Mouse (Mus musculus): ENCODE results near the gene Rbm26. TPM values are rescaled to one million over a fixed set of nuclear protein-coding genes. Genes with fewer than 3 reads are reported as not detected.

Rbm26 gene
- 10 to 100 TPM; 21.4 to 21.6 TPM for total RNA-seq (2021)

DNA sequence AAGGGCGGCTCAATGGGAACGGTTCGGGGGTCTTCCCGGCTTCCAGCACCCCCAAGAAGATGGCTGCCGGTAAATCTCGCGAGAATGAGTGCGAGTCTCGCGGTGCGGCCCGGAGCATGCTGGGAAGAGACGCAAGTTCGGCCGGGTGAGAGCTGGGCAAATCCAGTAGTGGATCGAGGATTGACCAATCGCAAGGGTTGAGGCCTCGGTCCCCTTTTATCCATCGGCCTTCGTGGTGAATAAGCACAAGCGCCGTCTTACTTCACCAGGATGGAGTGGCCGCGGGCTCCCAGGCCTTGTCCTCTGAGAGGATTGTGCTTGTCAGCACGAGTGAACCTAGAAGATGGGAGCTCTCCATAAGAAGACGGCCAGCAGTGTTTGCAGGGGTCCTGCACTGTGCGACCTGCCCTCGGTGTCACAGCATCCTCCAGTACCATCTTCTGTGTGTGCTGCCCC is at the start of gene Rbm26:
Gene Rbm26 (minus strand): TSS at position 90 of the 456 bp plus-strand sequence.
- intact Hi-C loops (cut with DNase I): loop anchor here (2.0 to 10.0 kb wide), 2 partner anchors 84 to 718 kb away; partner anchors contain the start of gene Spry2
- DNase-seq (ENCODE audit: low spot score): peak; percentile 93

GRCm38 (mm10) chr14:105225790-105226189 is 48.7 kb upstream of the Rbm26 start:
- DNase-seq (ENCODE audit: low spot score): no peak

GRCm38 (mm10) chr14:105222240-105222639 is 45.1 kb upstream of the Rbm26 start:
- DNase-seq (ENCODE audit: low spot score): no peak
- intact Hi-C loops (cut with DNase I): no loop called here

More at GRCm38 (mm10) chr14:105225790-105226189, 48.7 kb upstream of the Rbm26 start:
- intact Hi-C loops (cut with DNase I): no loop called here

DNA sequence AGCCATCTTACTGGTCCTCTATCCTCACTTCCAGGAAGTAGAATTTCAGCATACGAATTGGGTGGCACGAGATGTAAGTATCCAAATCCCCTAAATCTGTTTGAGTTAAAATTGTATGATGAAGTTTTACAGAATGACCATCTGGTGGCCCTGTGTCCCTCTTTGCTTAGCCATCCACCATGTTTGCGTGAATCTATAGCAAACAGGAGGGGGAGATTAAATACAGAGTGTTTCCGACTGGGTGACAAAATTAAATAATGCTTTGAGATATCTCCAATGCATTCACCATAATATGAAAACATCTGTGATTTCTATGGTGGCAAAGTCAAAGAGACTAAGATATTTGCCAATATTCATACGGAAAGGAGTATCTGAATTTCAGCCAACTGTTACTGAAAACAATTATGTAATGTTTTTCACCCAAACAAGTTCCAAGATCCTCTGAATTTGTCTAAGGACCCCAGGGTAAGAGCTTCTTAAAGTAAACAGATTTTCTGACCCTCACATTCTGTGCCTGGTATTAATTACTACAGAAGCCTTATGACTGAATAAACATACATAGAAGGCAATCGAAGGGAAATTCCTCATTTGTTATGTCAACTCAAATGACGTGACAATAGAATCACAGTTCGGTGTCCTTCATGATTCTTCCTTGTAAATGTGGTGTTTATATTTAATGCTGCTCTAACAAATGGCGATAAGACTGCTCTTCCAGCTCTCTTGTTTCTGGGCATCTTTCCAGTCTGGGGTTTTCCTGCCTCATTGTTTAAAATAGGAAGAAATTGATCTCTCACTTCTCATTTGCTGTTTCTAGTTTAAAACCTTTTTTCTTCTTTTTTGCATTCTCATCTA is 42.6 kb upstream of the Rbm26 start:
- intact Hi-C loops (cut with DNase I): no loop called here
- DNase-seq (ENCODE audit: low spot score): no peak

DNA sequence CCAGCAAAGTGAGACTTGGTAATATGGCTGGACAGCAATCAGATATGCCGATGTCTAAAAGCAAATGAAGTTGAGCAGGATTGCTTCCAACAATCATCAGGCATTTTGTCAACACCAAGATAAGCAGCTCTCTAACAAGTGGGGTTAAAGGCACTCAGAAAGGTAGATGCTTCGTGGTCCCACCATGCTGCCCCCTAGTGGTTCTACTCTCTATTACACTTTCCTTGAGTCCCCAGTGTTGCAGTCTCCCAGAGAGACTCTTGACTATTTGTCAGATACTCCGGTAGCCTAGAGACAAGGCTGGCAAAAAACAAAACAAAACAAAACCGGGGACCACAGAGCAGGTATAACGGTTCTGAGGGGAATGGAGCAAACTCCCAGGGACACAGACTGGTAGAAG is 21.3 kb upstream of the Rbm26 start:
- DNase-seq (ENCODE audit: low spot score): no peak
- intact Hi-C loops (cut with DNase I): no loop called here

DNA sequence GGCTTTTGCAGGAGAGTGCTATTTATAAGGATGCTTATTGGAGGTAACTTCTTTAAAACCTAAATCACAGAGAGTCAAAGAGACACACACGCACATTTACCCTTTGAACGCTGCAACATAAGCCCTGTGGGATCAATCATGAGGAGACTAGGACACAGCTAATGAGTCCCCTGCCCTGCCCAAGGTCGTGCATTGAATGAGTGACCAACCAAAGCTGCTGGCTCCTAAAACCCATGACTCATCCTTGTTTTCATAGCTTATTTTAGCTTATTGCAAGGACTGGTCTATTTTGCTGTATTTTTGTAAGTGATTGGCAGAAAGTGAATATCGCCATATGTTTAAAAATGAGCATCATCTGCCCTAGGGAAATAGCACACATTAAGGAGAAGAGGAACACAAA is 17.6 kb upstream of the Rbm26 start:
- intact Hi-C loops (cut with DNase I): no loop called here
- no peak for DNase-seq (ENCODE audit: low spot score)

- intact Hi-C loops (cut with DNase I): no loop called here
- no peak for DNase-seq (ENCODE audit: low spot score)
Observed at GRCm38 (mm10) chr14:105184866-105185265, 7.7 kb upstream of the Rbm26 start.

DNA sequence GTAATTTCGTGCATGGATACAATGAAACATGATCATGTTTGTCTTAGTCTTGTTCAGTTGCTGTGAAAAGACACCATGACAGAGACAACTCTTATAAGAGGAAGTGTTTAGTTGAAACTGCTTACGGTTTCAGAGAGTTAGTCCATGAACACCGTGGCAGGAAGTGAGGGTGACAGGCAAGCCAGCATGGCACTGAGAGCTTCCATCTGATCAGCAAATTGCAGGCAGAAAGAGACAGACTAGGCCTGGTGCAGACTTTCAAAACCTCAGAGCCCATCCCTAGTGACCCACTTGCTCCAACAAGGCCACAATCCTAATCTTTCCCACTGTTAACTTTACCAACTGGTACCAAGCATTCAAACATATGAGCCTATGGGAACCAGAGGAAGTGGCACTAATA is 5.7 kb upstream of the Rbm26 start:
- intact Hi-C loops (cut with DNase I): no loop called here
- no peak for DNase-seq (ENCODE audit: low spot score)

DNA sequence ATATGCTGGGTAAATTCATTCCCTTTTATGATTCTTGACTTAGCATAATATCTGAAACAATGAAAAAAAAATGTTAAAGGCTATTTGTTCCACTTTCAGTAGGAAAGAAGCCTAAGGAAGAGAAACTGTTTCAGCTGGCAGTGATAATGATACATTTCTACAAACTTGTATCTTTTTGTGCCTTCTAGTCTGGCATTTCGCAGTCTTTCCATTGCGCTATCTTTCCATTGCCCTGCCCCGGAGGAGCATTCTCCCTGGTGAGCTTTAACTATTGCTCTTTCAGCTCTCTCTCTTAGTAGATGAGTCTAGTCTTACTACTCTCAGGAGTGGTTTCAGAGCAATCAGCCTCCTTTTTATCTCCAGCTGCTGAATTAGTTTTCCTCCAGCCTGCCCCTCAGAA is 2.6 kb upstream of the Rbm26 start:
- intact Hi-C loops (cut with DNase I): loop anchor here (2.0 to 10.0 kb wide), 2 partner anchors 115 to 715 kb away; partner anchors contain the start of gene Spry2
- no peak for DNase-seq (ENCODE audit: low spot score)

DNA sequence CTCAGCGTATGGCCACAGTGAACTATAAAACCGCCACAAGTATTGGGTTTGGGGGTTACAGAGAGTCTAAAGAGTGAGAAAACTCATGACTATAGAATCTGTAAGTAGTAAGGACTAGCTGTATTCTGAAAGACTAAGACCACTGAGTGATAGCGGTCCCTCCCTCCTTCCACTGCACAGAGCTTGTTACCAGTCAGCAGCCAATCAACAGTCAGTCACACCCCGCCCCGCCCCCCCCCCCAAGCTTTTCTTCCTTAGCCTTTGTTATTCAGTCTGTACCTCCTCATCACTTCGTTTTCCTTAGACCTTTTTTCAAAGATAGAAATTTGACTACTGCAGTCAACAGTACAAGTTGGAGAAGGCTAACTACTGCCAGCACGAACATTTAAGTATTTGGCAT is 1.9 kb upstream of the Rbm26 start:
- intact Hi-C loops (cut with DNase I): loop anchor here (2.0 to 10.0 kb wide), 2 partner anchors 116 to 716 kb away; partner anchors contain the start of gene Spry2
- no peak for DNase-seq (ENCODE audit: low spot score)

- intact Hi-C loops (cut with DNase I): loop anchor here (2.0 to 10.0 kb wide), 2 partner anchors 84 to 718 kb away; partner anchors contain the start of gene Spry2
Observed at GRCm38 (mm10) chr14:105176381-105177168, 552 bp downstream of the Rbm26 start.

DNA sequence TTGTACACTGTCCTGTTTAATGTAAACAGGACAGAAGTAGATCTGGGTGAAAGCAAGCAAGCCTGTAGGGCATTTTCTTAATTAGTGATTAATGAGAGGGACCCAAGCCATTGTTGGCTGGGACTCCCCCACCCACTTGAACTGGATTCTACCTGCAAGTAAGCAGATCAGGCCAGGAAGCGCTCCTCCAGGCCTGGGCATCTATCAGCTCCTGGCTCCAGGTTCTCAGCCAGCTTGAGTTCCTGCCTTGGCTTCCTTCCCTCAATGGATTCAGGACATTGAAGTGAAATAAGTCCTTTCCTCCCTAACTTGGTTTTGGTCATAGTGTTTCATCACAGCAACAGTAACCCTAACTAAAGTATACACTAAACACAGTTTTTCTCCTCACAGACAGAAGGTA is 9.9 kb downstream of the Rbm26 start:
- no peak for DNase-seq (ENCODE audit: low spot score)

More at GRCm38 (mm10) chr14:105176381-105177168, 552 bp downstream of the Rbm26 start:
- peak; percentile 17 for DNase-seq (ENCODE audit: low spot score)

GRCm38 (mm10) chr14:105164793-105165192 is 12.3 kb downstream of the Rbm26 start:
- DNase-seq (ENCODE audit: low spot score): no peak
- intact Hi-C loops (cut with DNase I): no loop called here

More for the DNA sequence above, 9.9 kb downstream of the Rbm26 start:
- intact Hi-C loops (cut with DNase I): no loop called here

- intact Hi-C loops (cut with DNase I): no loop called here
Observed at GRCm38 (mm10) chr14:105161334-105161733, 15.8 kb downstream of the Rbm26 start.

DNA sequence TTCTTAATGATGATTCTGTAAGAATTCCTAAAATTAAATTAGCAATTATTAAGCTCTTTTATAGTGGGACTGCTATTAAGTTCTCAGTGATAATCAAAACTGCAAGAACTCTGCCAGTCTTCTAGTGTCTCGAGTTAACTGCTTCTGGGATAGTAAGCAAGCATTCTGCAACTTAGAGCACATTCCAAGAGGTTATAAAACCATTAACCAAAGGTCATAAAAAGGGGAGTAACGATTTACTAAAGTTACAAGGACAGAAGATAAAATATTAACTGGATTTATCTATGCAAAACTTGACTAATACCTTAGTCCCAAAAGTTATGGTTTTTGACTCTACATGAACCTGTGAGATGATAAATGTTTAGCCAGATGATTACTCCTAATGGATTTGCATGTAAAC is 18.6 kb downstream of the Rbm26 start:
- intact Hi-C loops (cut with DNase I): no loop called here
- DNase-seq (ENCODE audit: low spot score): no peak

More at GRCm38 (mm10) chr14:105161334-105161733, 15.8 kb downstream of the Rbm26 start:
- DNase-seq (ENCODE audit: low spot score): no peak

DNA sequence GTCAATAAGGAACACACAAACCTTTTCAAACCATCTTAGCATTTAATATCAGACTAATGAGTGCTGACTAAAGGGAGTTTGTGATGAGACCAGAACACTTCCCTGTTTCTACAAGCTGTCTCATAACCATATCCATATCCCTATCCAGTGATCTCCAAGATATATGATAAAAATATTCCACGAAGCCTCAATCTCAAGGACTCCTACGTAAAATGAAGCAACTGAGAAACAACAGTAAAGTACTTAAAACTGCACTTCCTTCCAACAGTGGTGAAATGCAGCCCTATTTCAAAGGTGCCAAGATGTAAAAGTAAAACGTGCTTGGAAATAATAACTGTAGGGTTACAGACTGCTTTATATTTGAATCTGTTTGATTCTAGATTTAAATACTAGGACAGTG is 43.1 kb downstream of the Rbm26 start:
- intact Hi-C loops (cut with DNase I): loop anchor here (5.0 kb wide), 1 partner anchor 163 kb away; no protein-coding TSS in a partner anchor
- DNase-seq (ENCODE audit: low spot score): no peak

DNA sequence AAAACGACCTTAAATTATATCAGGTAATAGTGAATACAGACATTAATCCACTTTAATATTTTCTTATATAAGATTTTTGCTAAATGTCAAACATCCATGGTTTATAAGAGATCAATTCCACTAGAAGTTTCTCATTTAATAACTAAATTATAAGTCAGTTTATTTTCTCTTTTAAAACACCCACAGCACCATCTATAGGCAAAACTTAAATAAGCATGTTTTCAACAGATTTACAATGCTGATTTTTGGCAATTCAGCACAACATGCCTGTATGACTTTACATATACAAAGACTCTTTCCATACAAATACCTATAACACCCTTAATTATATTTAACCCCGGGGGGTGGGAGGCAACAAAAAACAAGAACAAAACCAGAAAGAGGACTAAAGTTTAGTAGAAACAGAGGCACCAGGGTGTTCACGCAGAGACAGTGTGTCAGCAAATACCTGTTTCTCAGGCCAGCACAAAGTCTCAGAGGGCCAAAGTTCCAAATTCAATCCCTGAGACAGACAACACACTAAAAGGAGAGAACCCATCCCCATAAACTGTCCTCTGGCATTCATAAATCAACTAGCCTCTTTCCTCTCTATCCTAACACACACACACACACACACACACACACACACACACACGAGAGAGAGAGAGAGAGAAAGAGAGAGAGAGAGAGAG is 49.3 kb downstream of the Rbm26 start:
- intact Hi-C loops (cut with DNase I): no loop called here

GRCm38 (mm10) chr14:105124513-105124912 is 52.6 kb downstream of the Rbm26 start:
- intact Hi-C loops (cut with DNase I): no loop called here
- DNase-seq (ENCODE audit: low spot score): no peak

More for the DNA sequence above, 49.3 kb downstream of the Rbm26 start:
- DNase-seq (ENCODE audit: low spot score): no peak

GRCm38 (mm10) chr14:105115402-105115801 is 61.7 kb downstream of the Rbm26 start:
- intact Hi-C loops (cut with DNase I): no loop called here
- no peak for DNase-seq (ENCODE audit: low spot score)

DNA sequence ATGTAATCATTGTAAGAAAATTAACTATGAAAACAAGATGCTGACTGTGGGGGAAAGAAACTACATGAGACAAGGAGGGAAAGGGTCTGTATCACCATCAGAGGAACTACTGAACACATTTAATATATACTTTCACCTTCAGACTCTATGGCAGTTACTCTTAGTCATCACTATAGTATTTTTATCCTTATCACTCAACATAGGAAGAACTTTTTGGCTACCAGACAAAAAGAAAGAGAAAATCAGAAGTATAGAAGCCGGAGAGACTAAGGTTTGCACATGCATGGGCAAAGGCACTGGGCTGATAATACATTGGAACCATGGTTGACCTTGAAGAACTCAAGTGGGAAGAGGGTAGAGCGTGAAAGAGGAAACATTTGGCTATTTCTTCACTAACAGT is 70.9 kb downstream of the Rbm26 start:
- DNase-seq (ENCODE audit: low spot score): no peak
- intact Hi-C loops (cut with DNase I): no loop called here
